Mouse (Mus musculus) midbrain, embryonic 11.5 days (tissue): ENCODE data around the gene Mfsd6l. TPM values are rescaled to one million over a fixed set of nuclear protein-coding genes. Genes with fewer than 3 reads are reported as not detected.

Source experiments
- ATAC-seq: fragments of 200-750 bp; cut with Nextera tagmentation; 2 replicates; pipeline ENCODE4 v1.8.0; 2017; ENCODE audit warnings: moderate TSS enrichment, moderate library complexity; ENCODE audit not compliant: low FRiP score
- DNase-seq: peaks from one replicate; pipeline ENCODE4 v3.0.0; 2015; ENCODE audit warnings: low spot score; ENCODE audit errors: missing footprints
- H3K27ac ChIP-seq: fragments of 300-500 bp; sonication (generic); 2 replicates; pipeline ENCODE4 v1.5.1; 2014; ENCODE audit warnings: low read depth, low read length
- H3K27me3 ChIP-seq: fragments of 300-500 bp; sonication (generic); 2 replicates; pipeline ENCODE4 v1.6.1; 2014; ENCODE audit warnings: mild to moderate bottlenecking, low read length, moderate library complexity, mixed read lengths; ENCODE audit not compliant: control insufficient read depth, insufficient read depth
- H3K36me3 ChIP-seq: fragments of 300-500 bp; sonication (generic); 2 replicates; pipeline ENCODE4 v1.6.1; 2014; ENCODE audit warnings: mild to moderate bottlenecking, low read length, moderate library complexity, mixed read lengths; ENCODE audit not compliant: control insufficient read depth, insufficient read depth
- H3K4me1 ChIP-seq: fragments of 300-500 bp; sonication (generic); 2 replicates; pipeline ENCODE4 v1.6.1; 2014; ENCODE audit warnings: low read length; ENCODE audit not compliant: control insufficient read depth, insufficient read depth
- H3K4me2 ChIP-seq: fragments of 300-500 bp; sonication (generic); 2 replicates; pipeline ENCODE4 v1.6.1; 2014; ENCODE audit warnings: mild to moderate bottlenecking, moderate library complexity
- H3K4me3 ChIP-seq: fragments of 300-500 bp; sonication (generic); 2 replicates; pipeline ENCODE4 v1.5.1; 2014; ENCODE audit warnings: low read depth, low read length
- H3K9ac ChIP-seq: fragments of 300-500 bp; sonication (generic); 2 replicates; pipeline ENCODE4 v1.6.1; 2014; ENCODE audit warnings: low read length
- H3K9me3 ChIP-seq: fragments of 300-500 bp; sonication (generic); 2 replicates; pipeline ENCODE4 v1.6.1; 2016; ENCODE audit warnings: low read length; ENCODE audit not compliant: control insufficient read depth
- WGBS: fragments of 180-500 bp; shearing (Covaris S2); extraction: QIAGEN DNeasy Blood & Tissue Kit; methylation state at CpG from one replicate; pipeline ENCODE4 v1.1.7; 2014; 5-methylcytosine and 5-hydroxymethylcytosine counted together
- polyA plus RNA-seq: library from polyadenylated mRNA; unstranded; fragments of >200 nt; fragmentation: Nextera tagmentation; extraction: Ambion mirVana; gene quantifications from 2 replicates; pipeline ENCODE4 v1.2.1, GENCODE M21; 2014

Gene Mfsd6l
- polyA plus RNA-seq, 1 experiment from 2014 or later: not detected

GRCm38 (mm10) chr11:68564356-68565031 is 8.5 kb downstream of the Mfsd6l start:
- no peak for ATAC-seq
- no peak overlapping the region for H3K4me2 ChIP-seq
- DNase-seq: no peak
- H3K36me3 ChIP-seq: no peaks in the 10 kb centered on the region
- no peak overlapping the region for H3K27ac ChIP-seq
- 82% methylated on average over 13 of the region's 13 CpGs for whole genome bisulfite sequencing
- no peak overlapping the region for H3K4me3 ChIP-seq
- H3K9ac ChIP-seq: no peak overlapping the region
- H3K9me3 ChIP-seq: no peaks in the 10 kb centered on the region
- H3K4me1 ChIP-seq: no peaks in the 10 kb centered on the region
- H3K27me3 ChIP-seq: no peaks in the 10 kb centered on the region

- 90% methylated on average over 3 of the region's 3 CpGs for WGBS
- no peak overlapping the region for H3K4me3 ChIP-seq
- ATAC-seq: no peak
- no peaks in the 10 kb centered on the region for H3K36me3 ChIP-seq
- H3K9ac ChIP-seq: no peak overlapping the region
- no peak overlapping the region for H3K4me2 ChIP-seq
- H3K27ac ChIP-seq: no peak overlapping the region
- H3K4me1 ChIP-seq: no peaks in the 10 kb centered on the region
- no peak for DNase-seq
- H3K27me3 ChIP-seq: no peaks in the 10 kb centered on the region
- H3K9me3 ChIP-seq: no peaks in the 10 kb centered on the region
These were observed 9.0 kb downstream of the Mfsd6l start for GRCm38 (mm10) chr11:68565032-68565429.

DNA sequence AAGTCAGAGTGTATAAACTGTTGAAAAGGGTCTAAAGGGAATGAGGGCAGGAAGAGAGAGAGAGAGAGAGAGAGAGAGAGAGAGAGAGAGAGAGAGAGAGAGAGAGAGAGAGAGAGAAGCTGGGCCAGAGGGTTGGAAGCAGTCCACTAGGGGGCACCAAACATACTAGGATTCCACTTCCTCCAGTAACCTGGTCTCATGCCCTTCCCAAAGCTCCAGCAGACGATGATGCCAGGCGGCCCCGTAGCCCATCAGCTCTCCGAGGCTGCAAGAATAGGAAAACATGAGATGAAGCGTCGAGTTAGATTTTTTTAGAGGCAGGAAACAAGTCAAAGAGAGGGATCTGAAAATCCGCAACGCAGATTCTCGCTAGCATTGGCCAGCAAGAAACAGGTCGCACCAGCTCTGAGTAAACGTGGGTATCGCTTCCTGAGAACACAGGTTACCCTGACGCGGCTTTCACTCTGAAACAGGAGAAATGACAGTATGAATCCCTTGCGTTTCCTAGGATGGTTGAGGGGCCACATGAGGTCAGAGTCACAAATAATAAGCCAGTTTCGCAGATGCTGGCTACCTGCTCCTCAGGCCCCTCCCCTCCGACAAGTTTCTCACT is 10.6 kb downstream of the Mfsd6l start:
- WGBS: 18% methylated on average over 17 of the region's 17 CpGs
- Histone ChIP-seq H3K4me3 (peak overlapping the region; percentile 24), H3K27me3 (no peaks in the 10 kb centered on the region), H3K27ac (no peak overlapping the region), H3K9ac (0 out of 2 replicates have a peak overlapping the region, but pooled peaks have one; percentile 40), H3K4me2 (peak overlapping the region; percentile 53), H3K4me1 (no peaks in the 10 kb centered on the region), H3K36me3 (no peaks in the 10 kb centered on the region), H3K9me3 (no peaks in the 10 kb centered on the region)
- ATAC-seq: no peak
- peak; percentile 97 for DNase-seq

- Histone ChIP-seq H3K27ac (no peak overlapping the region), H3K36me3 (no peaks in the 10 kb centered on the region), H3K9me3 (no peaks in the 10 kb centered on the region), H3K9ac (no peak overlapping the region), H3K27me3 (no peaks in the 10 kb centered on the region), H3K4me1 (no peaks in the 10 kb centered on the region), H3K4me3 (no peak overlapping the region), H3K4me2 (no peak overlapping the region)
- 86% methylated on average over 5 of the region's 5 CpGs for WGBS
- no peak for ATAC-seq
- peak; percentile 8 for DNase-seq
These were observed 14.9 kb downstream of the Mfsd6l start for GRCm38 (mm10) chr11:68570861-68571260.

DNA sequence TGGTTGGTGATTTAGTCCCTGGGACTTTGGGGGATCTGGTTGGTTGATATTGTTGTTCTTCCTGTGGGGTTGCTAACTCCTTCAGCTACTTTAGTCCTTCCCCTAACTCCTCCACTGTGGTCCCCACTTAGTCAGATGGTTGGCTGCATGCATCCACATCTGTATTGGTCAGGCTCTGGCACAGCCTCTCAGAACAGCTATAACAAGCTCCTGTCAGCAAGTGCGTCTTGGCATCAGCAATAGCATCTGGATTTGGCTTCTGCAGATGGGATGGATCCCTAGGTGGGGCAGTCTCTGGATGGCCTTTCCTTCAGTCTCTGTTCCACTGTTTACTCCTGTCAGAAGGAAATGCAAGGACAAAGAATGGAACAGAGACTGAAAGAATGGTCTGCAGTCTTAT is 21.1 kb downstream of the Mfsd6l start:
- H3K4me1 ChIP-seq: peaks cover 9% of the 10 kb centered on the region
- H3K4me2 ChIP-seq: no peak overlapping the region
- H3K27ac ChIP-seq: no peak overlapping the region
- H3K9ac ChIP-seq: no peak overlapping the region
- H3K27me3 ChIP-seq: no peaks in the 10 kb centered on the region
- ATAC-seq: no peak
- WGBS: 90% methylated on average over 1 of the region's 1 CpGs
- no peak for DNase-seq
- no peak overlapping the region for H3K4me3 ChIP-seq
- no peaks in the 10 kb centered on the region for H3K36me3 ChIP-seq
- H3K9me3 ChIP-seq: no peaks in the 10 kb centered on the region

DNA sequence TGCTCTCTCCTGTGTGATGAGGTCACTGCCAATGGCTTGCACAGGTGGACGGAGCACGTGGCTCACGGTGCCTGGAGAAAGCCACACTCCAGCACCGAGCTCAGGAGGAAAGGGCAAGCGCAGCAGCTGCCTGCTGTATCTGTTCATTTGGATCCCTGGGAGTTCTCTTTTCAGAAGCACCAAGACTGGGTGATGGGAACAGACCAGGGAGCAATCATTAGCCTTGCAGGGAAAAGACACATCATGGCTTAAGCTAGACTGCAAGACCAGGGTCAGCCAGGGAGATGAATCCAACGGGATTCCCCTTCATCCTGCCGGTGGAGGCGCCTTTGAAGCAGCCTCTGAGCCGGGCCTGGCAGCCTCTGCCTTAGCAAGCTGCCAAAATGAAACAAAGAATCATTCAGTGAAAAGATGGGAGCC is 23.5 kb downstream of the Mfsd6l start:
- Histone ChIP-seq H3K27ac (no peak overlapping the region), H3K36me3 (no peaks in the 10 kb centered on the region), H3K27me3 (no peaks in the 10 kb centered on the region), H3K4me3 (no peak overlapping the region), H3K9ac (peak overlapping the region; percentile 6; the same call in 1 of the 2 replicates), H3K9me3 (no peaks in the 10 kb centered on the region), H3K4me1 (peaks cover 9% of the 10 kb centered on the region), H3K4me2 (no peak overlapping the region)
- DNase-seq (peak; percentile 87), ATAC-seq (no peak)
- 35% methylated on average over 9 of the region's 9 CpGs for whole genome bisulfite sequencing

DNA sequence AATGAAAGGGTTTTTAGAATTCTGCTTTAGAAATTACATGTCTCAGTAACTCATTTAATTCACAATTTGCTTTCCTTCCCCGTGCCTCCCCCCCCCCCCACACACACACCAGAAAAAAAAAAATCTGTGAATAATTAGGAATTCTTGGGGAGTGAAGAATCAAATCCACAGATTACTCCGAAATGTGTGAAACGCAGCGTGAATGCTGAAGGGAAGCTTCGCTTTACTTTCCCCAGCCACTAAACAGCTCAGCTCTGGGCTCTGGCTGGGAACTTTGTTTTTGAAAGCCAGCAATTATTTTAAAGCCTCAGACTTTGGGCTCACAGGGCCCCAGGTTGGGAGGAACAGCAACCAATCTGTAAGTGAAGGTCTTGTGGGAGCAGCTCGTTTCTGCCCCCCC is 24.6 kb downstream of the Mfsd6l start:
- DNase-seq: peak; percentile 73
- no peaks in the 10 kb centered on the region for H3K27me3 ChIP-seq
- peaks cover 9% of the 10 kb centered on the region for H3K4me1 ChIP-seq
- H3K4me3 ChIP-seq: no peak overlapping the region
- no peaks in the 10 kb centered on the region for H3K36me3 ChIP-seq
- H3K9me3 ChIP-seq: no peaks in the 10 kb centered on the region
- no peak overlapping the region for H3K27ac ChIP-seq
- no peak for ATAC-seq
- H3K9ac ChIP-seq: no peak overlapping the region
- WGBS: 32% methylated on average over 6 of the region's 6 CpGs
- H3K4me2 ChIP-seq: no peak overlapping the region

DNA sequence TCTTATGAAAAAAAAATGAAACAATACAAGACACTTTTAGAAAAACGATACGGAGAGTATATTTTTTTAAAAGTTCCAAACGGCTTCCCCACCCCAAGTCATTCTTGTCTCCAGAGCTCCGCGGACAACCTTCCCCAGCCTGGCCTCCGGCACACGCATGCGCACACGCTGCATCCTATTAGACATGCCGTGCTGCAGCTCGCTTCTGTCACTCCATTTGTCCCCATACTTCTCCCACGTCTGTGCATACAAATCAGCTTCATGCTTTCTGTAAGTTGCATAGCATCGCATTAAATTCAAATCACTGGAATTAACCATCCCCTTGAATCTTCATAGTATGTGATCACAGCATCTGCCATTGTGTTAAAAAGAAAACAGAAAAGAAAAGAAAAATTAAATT is 27.2 kb downstream of the Mfsd6l start:
- DNase-seq (peak; percentile 78), ATAC-seq (no peak)
- no peaks in the 10 kb centered on the region for H3K36me3 ChIP-seq
- H3K4me2 ChIP-seq: no peak overlapping the region
- 85% methylated on average over 13 of the region's 13 CpGs for WGBS
- H3K27ac ChIP-seq: no peak overlapping the region
- peaks cover 9% of the 10 kb centered on the region for H3K4me1 ChIP-seq
- H3K4me3 ChIP-seq: no peak overlapping the region
- H3K9ac ChIP-seq: no peak overlapping the region
- H3K27me3 ChIP-seq: no peaks in the 10 kb centered on the region
- H3K9me3 ChIP-seq: no peaks in the 10 kb centered on the region

GRCm38 (mm10) chr11:68583906-68584480 is 28.0 kb downstream of the Mfsd6l start:
- Histone ChIP-seq H3K27me3 (no peaks in the 10 kb centered on the region), H3K9ac (no peak overlapping the region), H3K36me3 (no peaks in the 10 kb centered on the region), H3K9me3 (no peaks in the 10 kb centered on the region), H3K4me3 (no peak overlapping the region), H3K27ac (no peak overlapping the region), H3K4me1 (peaks cover 9% of the 10 kb centered on the region), H3K4me2 (no peak overlapping the region)
- 73% methylated on average over 8 of the region's 8 CpGs for WGBS
- ATAC-seq (no peak), DNase-seq (peak; percentile 73)
